Mouse (Mus musculus) heart, embryonic 15.5 days (tissue): ENCODE measurements around the gene Rcn2. TPM values are rescaled to one million over a fixed set of nuclear protein-coding genes. Genes with fewer than 3 reads are reported as not detected.

Experiments used
- ATAC-seq: fragments of 200-750 bp; cut with Nextera tagmentation; replicated peaks from 2 replicates; pipeline ENCODE4 v1.8.0; 2017; ENCODE audit warnings: low read depth, moderate TSS enrichment; ENCODE audit not compliant: insufficient number of reproducible peaks, insufficient read depth, low FRiP score
- H3K27ac ChIP-seq: fragments of 300-500 bp; sonication (generic); 2 replicates; pipeline ENCODE4 v1.5.1; 2015; ENCODE audit warnings: mild to moderate bottlenecking, inconsistent platforms
- H3K27me3 ChIP-seq: fragments of 300-500 bp; sonication (generic); 2 replicates; pipeline ENCODE4 v1.6.1; 2015; ENCODE audit warnings: inconsistent platforms
- H3K36me3 ChIP-seq: fragments of 300-500 bp; sonication (generic); 2 replicates; pipeline ENCODE4 v1.6.1; 2015; ENCODE audit warnings: mild to moderate bottlenecking, inconsistent platforms
- H3K4me1 ChIP-seq: fragments of 300-500 bp; sonication (generic); replicated peaks from 2 replicates; pipeline ENCODE4 v1.6.1; 2015; ENCODE audit warnings: inconsistent platforms
- H3K4me2 ChIP-seq: fragments of 300-500 bp; sonication (generic); 2 replicates; pipeline ENCODE4 v1.6.1; 2015; ENCODE audit warnings: inconsistent platforms, mild to moderate bottlenecking, moderate library complexity
- H3K4me3 ChIP-seq: fragments of 300-500 bp; sonication (generic); 2 replicates; pipeline ENCODE4 v1.5.1; 2015; ENCODE audit warnings: mild to moderate bottlenecking, inconsistent platforms
- H3K9ac ChIP-seq: fragments of 300-500 bp; sonication (generic); 2 replicates; pipeline ENCODE4 v1.6.1; 2015; ENCODE audit warnings: mild to moderate bottlenecking, inconsistent platforms
- H3K9me3 ChIP-seq: fragments of 300-500 bp; sonication (generic); replicated peaks from 2 replicates; pipeline ENCODE4 v1.6.1; 2016; ENCODE audit warnings: inconsistent platforms
- WGBS: fragments of 180-500 bp; shearing (Covaris S2); methylation state at CpG from one replicate; pipeline ENCODE4 v1.1.7; 2015; ENCODE audit warnings: mixed read lengths; 5-methylcytosine and 5-hydroxymethylcytosine counted together
- polyA plus RNA-seq: library from polyadenylated mRNA; unstranded; fragments of >200 nt; fragmentation: Nextera tagmentation; extraction: Ambion mirVana; gene quantifications from 2 replicates; pipeline ENCODE4 v1.2.1, GENCODE M21; 2015

The Rcn2 gene
- polyA plus RNA-seq, 1 experiment from 2014 or later, result 123 TPM

DNA sequence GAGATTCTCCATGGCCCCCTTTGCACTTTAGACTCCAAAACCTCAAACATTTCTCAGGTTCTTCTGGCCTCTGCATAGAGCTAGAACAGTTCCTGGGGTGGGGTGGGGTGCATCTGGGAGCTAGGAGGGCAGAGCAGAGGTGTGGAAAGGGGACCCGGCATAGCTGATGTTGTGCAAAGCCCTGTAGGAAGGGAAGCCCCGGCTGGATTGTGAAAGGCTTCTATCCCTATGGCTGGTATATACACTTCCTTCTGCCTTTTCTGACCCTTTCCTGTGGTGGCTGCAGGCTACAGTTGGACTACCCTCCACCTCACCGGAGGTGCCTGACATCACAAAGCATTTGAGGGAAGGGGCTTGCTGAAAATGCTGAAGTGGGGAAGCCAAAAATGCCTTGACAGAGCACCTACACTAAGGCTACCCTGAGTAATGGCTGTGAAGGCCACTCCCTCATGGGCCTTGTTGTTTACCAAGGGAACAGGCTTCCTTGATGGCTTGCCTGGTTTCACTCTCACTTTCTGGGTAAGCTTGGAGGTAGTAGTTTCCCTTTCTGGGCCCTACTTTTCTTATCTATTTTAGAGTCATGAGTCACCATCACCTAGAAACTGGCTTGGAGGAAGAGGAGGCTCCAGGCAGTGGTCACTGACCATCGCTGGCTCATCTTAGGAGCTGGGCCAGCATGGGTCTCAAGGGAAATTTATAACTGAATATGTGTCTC, 56.1 kb downstream of the Rcn2 start:
- WGBS, result 62% methylated on average over 4 of the region's 4 CpGs
- Histone ChIP-seq H3K9ac (no peak overlapping the region), H3K27me3 (no peaks in the 10 kb centered on the region), H3K4me1 (no peaks in the 10 kb centered on the region), H3K27ac (no peak overlapping the region), H3K36me3 (no peaks in the 10 kb centered on the region), H3K4me3 (no peak overlapping the region), H3K9me3 (no peaks in the 10 kb centered on the region), H3K4me2 (no peak overlapping the region)
- no peak for ATAC-seq

DNA sequence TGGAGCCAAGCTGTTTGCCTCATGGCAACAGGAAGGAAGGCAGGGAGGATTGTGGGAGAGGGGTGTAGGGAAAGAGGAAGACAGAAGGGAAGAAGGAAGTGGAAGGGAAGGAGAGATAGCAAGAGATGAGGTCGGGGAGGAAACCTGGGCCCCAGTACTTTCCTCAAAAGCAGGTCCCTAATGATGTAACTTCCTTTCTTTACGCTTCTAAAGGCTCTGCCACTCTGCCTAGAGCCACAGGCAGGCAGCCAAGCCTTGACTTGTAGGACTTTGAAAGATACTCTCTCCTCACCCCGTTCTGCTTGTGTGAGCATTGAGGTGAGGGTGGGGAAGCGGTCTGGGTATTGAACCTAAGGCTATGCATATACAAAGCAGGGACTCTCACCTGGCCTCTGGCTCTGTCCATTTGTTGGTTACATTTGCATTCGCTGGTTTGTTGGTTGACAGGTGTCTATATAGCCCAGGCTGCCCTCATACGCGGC, 58.4 kb downstream of the Rcn2 start:
- WGBS, result 81% methylated on average over 7 of the region's 7 CpGs

DNA sequence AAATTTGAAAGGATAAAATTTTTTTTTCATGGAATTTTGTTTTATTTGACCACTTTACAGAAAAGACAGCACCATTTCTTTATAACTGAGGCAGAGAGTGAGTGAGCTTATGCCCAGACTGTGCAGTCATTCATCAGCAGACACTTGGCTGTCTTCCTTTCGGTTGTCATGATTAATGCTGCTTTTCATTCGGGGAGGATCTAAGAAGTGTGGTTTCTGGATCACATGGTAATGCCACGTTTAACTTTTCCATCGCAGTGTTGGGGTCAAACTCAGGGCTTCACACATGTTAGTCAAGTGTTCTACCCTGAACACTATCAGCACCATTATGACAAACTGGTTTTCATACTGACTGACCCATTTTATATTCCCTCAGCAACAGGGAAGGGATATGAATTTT, 59.4 kb downstream of the Rcn2 start:
- no peak overlapping the region for H3K9ac ChIP-seq
- ATAC-seq, result no peak
- no peak overlapping the region for H3K4me2 ChIP-seq
- H3K9me3 ChIP-seq, result no peaks in the 10 kb centered on the region
- no peak overlapping the region for H3K4me3 ChIP-seq
- H3K27me3 ChIP-seq, result no peaks in the 10 kb centered on the region
- WGBS, result 41% methylated on average over 4 of the region's 4 CpGs
- H3K4me1 ChIP-seq, result no peaks in the 10 kb centered on the region
- no peaks in the 10 kb centered on the region for H3K36me3 ChIP-seq
- H3K27ac ChIP-seq, result no peak overlapping the region

More for the DNA sequence above, 58.4 kb downstream of the Rcn2 start:
- no peak overlapping the region for H3K9ac ChIP-seq
- no peak for ATAC-seq
- H3K4me3 ChIP-seq, result no peak overlapping the region
- H3K4me2 ChIP-seq, result no peak overlapping the region
- no peak overlapping the region for H3K27ac ChIP-seq
- H3K9me3 ChIP-seq, result no peaks in the 10 kb centered on the region
- no peaks in the 10 kb centered on the region for H3K27me3 ChIP-seq
- no peaks in the 10 kb centered on the region for H3K4me1 ChIP-seq
- no peaks in the 10 kb centered on the region for H3K36me3 ChIP-seq

DNA sequence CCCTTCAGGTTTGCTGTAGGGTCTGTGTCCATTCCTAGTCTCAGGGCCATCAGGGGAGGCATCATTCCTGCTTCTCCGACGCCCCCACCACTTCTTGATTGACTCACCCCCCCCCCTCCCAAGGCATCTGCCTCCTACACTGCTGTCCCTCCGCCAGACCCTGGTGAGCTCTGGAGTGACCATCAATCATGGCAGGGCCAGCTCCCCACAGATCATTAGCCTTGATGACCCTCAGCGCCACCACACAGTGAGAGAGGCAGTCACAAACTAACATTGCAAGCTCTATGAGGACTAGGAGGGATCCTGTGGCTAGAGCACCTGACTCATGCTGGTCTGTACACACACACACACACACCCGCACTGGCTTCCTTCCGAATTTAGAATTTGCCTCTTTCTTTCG, 63.3 kb downstream of the Rcn2 start:
- Histone ChIP-seq H3K27ac (no peak overlapping the region), H3K9ac (no peak overlapping the region), H3K4me3 (no peak overlapping the region), H3K9me3 (no peaks in the 10 kb centered on the region), H3K4me2 (no peak overlapping the region), H3K27me3 (no peaks in the 10 kb centered on the region), H3K4me1 (peaks cover 14% of the 10 kb centered on the region; the same call in 1 of the 2 replicates), H3K36me3 (no peaks in the 10 kb centered on the region)
- no peak for ATAC-seq
- WGBS, result 59% methylated on average over 7 of the region's 7 CpGs

DNA sequence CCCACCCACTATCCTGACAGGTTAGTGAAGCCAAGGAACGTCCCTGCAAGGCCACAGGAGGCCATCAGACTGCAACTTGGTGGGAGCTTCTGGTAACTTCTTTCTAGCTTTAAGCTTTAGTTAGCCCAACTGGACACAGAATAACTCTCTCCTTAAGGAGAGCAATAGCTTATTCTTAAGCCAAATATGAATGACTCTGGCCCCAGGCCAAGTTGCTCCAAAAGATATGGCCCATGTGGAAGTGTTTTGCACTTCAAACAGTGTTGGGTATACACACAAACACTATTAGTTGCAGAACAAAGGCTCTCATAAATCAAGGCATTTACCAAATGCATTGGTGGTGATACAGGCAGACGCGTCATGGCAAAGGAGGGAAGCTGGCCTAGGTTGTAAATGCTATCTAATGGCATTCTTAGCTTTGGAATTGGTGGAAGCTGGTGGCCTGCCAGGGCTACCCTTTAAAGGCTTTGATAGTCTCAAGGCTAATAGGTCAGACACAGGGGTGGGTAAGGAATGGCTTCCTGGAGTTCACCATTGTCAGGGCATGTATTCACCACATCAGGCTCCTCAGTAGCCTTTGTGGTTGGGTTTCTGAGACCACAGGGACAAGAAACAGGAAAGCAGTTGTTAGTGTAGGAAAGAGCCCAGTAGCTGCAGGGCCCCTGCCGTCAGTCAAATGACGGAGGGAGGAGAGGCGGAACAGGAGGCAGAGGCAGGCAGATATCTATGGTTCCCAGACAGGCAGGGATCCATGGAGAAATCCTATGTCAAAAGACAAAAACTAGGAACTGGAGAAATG, 64.8 kb downstream of the Rcn2 start:
- H3K4me1 ChIP-seq, result peaks cover 14% of the 10 kb centered on the region; the same call in 1 of the 2 replicates
- WGBS, result 74% methylated on average over 6 of the region's 6 CpGs
- no peaks in the 10 kb centered on the region for H3K36me3 ChIP-seq
- no peak for ATAC-seq
- H3K4me2 ChIP-seq, result no peak overlapping the region
- H3K27ac ChIP-seq, result no peak overlapping the region
- no peaks in the 10 kb centered on the region for H3K9me3 ChIP-seq
- H3K4me3 ChIP-seq, result no peak overlapping the region
- no peaks in the 10 kb centered on the region for H3K27me3 ChIP-seq
- no peak overlapping the region for H3K9ac ChIP-seq

DNA sequence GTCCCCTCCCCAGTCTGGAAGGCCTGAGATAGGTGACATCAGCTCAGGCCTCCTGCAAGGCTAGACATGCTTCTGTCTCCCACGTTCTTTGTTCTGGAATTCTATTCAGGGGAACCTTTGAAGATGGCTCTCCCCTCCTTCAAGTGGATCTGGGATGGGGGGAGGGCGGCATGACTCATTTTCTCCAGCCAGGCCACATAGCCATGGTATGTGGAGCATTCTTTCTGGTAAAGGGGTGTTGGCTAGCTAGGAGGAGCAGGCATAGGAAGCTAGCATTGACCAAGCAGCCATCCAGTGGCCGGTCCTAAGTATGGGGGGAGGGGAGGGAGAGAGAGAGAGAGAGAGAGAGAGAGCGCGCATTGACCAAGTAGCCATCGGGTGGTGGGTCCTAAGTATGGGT, 65.9 kb downstream of the Rcn2 start:
- no peak for ATAC-seq
- 49% methylated on average over 6 of the region's 6 CpGs for whole genome bisulfite sequencing

DNA sequence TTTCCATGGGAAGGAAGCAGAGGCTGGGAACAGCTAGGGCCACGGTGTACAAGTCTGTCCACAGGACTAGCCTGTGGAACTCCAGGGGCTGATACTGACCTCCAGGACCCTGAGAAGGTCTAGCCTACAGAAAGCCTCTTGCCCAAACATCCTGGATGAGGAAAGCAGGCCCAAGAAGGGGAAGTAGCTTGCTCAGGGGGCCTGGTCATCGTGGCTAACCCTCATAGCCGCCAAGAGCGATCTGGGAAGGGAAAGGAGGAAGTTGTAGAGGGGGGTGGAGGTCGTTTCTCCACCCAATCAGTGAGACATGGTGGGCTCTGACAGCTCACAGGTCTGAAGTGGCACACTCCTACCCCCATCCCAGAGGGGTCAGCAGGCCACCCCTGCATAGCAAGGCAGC, 66.5 kb downstream of the Rcn2 start:
- no peak overlapping the region for H3K4me2 ChIP-seq
- no peaks in the 10 kb centered on the region for H3K27me3 ChIP-seq
- H3K4me1 ChIP-seq, result peaks cover 14% of the 10 kb centered on the region; the same call in 1 of the 2 replicates
- 66% methylated on average over 5 of the region's 5 CpGs for WGBS
- H3K27ac ChIP-seq, result no peak overlapping the region
- H3K9me3 ChIP-seq, result no peaks in the 10 kb centered on the region
- H3K9ac ChIP-seq, result no peak overlapping the region
- H3K36me3 ChIP-seq, result no peaks in the 10 kb centered on the region
- H3K4me3 ChIP-seq, result no peak overlapping the region
- no peak for ATAC-seq

More for the DNA sequence above, 65.9 kb downstream of the Rcn2 start:
- H3K4me2 ChIP-seq, result no peak overlapping the region
- no peaks in the 10 kb centered on the region for H3K27me3 ChIP-seq
- peaks cover 14% of the 10 kb centered on the region; the same call in 1 of the 2 replicates for H3K4me1 ChIP-seq
- H3K9ac ChIP-seq, result no peak overlapping the region
- no peaks in the 10 kb centered on the region for H3K9me3 ChIP-seq
- H3K36me3 ChIP-seq, result no peaks in the 10 kb centered on the region
- H3K4me3 ChIP-seq, result no peak overlapping the region
- H3K27ac ChIP-seq, result no peak overlapping the region

Other genes with a start within 250 kb of the Rcn2 start
- 8.4 and 8.5 TPM in 2 replicates for gene Scaper, start 103.7 kb upstream of the Rcn2 start, polyA plus RNA-seq
- gene 4930563M21Rik, start 31.3 kb upstream of the Rcn2 start, polyA plus RNA-seq, result not detected in 2 replicates
- gene Pstpip1, start 48.1 kb downstream of the Rcn2 start, polyA plus RNA-seq, result 1.8 and 3.3 TPM in 2 replicates
- gene Tspan3, start 123.6 kb downstream of the Rcn2 start, polyA plus RNA-seq, result 378 and 426 TPM in 2 replicates